Mouse (Mus musculus) lung, postnatal 14 days (tissue): ENCODE measurements at regions not wholly inside any gene's neighbourhood (a gene's known extent, or its start where the extent isn't known, plus 50 kb on each side); places are given as distances from the start of the nearest gene placed in this dataset.

Source experiments
- DNase-seq: peaks from one replicate; pipeline ENCODE4 v3.0.0; 2021

GRCm38 (mm10) chr19:14035371-14035770 is 122.0 kb downstream of the Olfr1505 start:
- DNase-seq = no peak

GRCm38 (mm10) chr19:14035785-14036184 is 122.5 kb downstream of the Olfr1505 start:
- no peak for DNase-seq

- no peak for DNase-seq
Observed at GRCm38 (mm10) chr19:14036750-14037149, 123.4 kb downstream of the Olfr1505 start.

- no peak for DNase-seq
Observed at GRCm38 (mm10) chr19:14042753-14043152, 129.4 kb downstream of the Olfr1505 start.

- no peak for DNase-seq
Observed at GRCm38 (mm10) chr19:14045456-14045855, 132.1 kb downstream of the Olfr1505 start.

GRCm38 (mm10) chr19:14052052-14052451 is 138.7 kb downstream of the Olfr1505 start:
- DNase-seq = peak; percentile 16

GRCm38 (mm10) chr19:14080538-14080937 is 167.2 kb downstream of the Olfr1505 start:
- DNase-seq = peak; percentile 56

GRCm38 (mm10) chr19:14084726-14085125 is 171.4 kb downstream of the Olfr1505 start:
- DNase-seq = no peak

GRCm38 (mm10) chr19:14090106-14090505 is 176.8 kb downstream of the Olfr1505 start:
- DNase-seq = no peak

- DNase-seq = no peak
Observed at GRCm38 (mm10) chr19:14094191-14094590, 180.9 kb downstream of the Olfr1505 start.

GRCm38 (mm10) chr19:14096187-14096586 is 182.9 kb downstream of the Olfr1505 start:
- no peak for DNase-seq

- DNase-seq = no peak
Observed at GRCm38 (mm10) chr19:14109091-14109490, 195.8 kb downstream of the Olfr1505 start.

- no peak for DNase-seq
Observed at GRCm38 (mm10) chr19:14123348-14124113, 210.2 kb downstream of the Olfr1505 start.

- no peak for DNase-seq
Observed at GRCm38 (mm10) chr19:14124250-14124827, 211.0 kb downstream of the Olfr1505 start.

GRCm38 (mm10) chr19:14124986-14125385 is 211.7 kb downstream of the Olfr1505 start:
- DNase-seq = no peak

- no peak for DNase-seq
Observed at GRCm38 (mm10) chr19:14128397-14129209, 215.3 kb downstream of the Olfr1505 start.

- peak; percentile 1 for DNase-seq
Observed at GRCm38 (mm10) chr19:14161217-14161616, 247.9 kb downstream of the Olfr1505 start.

- no peak for DNase-seq
Observed at GRCm38 (mm10) chr19:14162773-14163172, 249.4 kb downstream of the Olfr1505 start.

- no peak for DNase-seq
Observed at GRCm38 (mm10) chr19:14165775-14166174, 252.4 kb downstream of the Olfr1505 start.

- peak; percentile 14 for DNase-seq
Observed at GRCm38 (mm10) chr19:14180244-14180643, 266.9 kb downstream of the Olfr1505 start.

GRCm38 (mm10) chr19:14180956-14181355 is 267.6 kb downstream of the Olfr1505 start:
- DNase-seq = no peak

- peak; percentile 6 for DNase-seq
Observed at GRCm38 (mm10) chr19:14181661-14182415, 268.5 kb downstream of the Olfr1505 start.

- DNase-seq = no peak
Observed at GRCm38 (mm10) chr19:14191820-14192219, 278.5 kb downstream of the Olfr1505 start.
